Mouse (Mus musculus): ENCODE results near the gene Lims1.

DNA sequence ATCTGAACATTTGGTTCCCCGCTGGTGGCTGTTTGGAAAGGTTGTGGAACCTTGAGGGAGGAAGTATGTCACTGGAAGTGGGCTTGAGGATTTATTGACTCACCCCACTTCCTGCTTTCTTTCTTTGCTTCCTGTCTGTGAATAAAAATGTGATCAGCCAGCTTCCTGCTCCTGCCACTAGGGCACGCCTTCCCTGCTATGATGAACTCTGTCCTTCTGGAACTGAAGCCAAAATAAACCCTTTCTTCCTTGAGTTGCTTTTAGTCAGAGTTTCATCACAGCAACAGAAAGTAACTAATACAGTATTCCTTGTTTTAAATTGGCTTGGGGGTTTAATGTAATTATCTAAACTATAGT is 82.7 kb downstream of the Lims1 start:
- no peak for TF ChIP-seq MYOG (IDR thresholded peaks at IDR 0.05; ENCODE audit: control insufficient read depth in 1 of 3, insufficient read depth in 1 of 3, insufficient read length in 2 of 3, low read depth in 2 of 3)
- TF ChIP-seq MAX (IDR thresholded peaks at IDR 0.05; ENCODE audit: low read depth), result no peak
- TF ChIP-seq TCF12 (IDR thresholded peaks at IDR 0.05; ENCODE audit: insufficient read depth, poor library complexity, severe bottlenecking), result no peak
- no peak for TF ChIP-seq CEBPB (IDR thresholded peaks at IDR 0.05; ENCODE audit: insufficient read depth, poor library complexity, severe bottlenecking)
- no peak for TF ChIP-seq E2F4 (IDR thresholded peaks at IDR 0.05; ENCODE audit: insufficient read depth)
- no peak for TF ChIP-seq POLR2A (IDR thresholded peaks at IDR 0.05; ENCODE audit: insufficient read length, low read depth)
